Mouse (Mus musculus): ENCODE measurements around the gene Cd99l2. TPM values are rescaled to one million over a fixed set of nuclear protein-coding genes. Genes with fewer than 3 reads are reported as not detected.

Cd99l2 gene
- total and polyA plus RNA-seq, 3 experiments = 3.7 to 22.2 (median 16.1) TPM

- ATAC-seq (ENCODE audit: extremely low read depth, insufficient number of reproducible peaks, low FRiP score, poor library complexity, severe bottlenecking) = peak; percentile 42
- H3K9me3 ChIP-seq (replicated peaks) = no peaks in the 10 kb centered on the region
- H3K4me1 ChIP-seq (ENCODE audit: insufficient read depth, low read depth, low read length) = peaks cover 33% of the 10 kb centered on the region
- TF ChIP-seq GATA1 (IDR thresholded peaks at IDR 0.05; ENCODE audit: borderline replicate concordance, low read length) (no peak), GATA2 (IDR thresholded peaks at IDR 0.05; ENCODE audit: borderline replicate concordance, low read depth, low read length) (no peak), TAL1 (conservative IDR thresholded peaks at IDR 0.05; ENCODE audit: low read depth, low read length) (peak; percentile 23; the same call in 1 of the 2 replicates)
- DNase-seq (ENCODE audit: low spot score) = no peak
- no peak overlapping the region for H3K4me3 ChIP-seq (ENCODE audit: low read depth, low read length)
- no peaks in the 10 kb centered on the region for H3K27me3 ChIP-seq (ENCODE audit: insufficient read depth, low read length)
- peaks cover 50% of the 10 kb centered on the region for H3K36me3 ChIP-seq (replicated peaks)
Observed at GRCm38 (mm10) chrX:71427491-71427890, 65.2 kb downstream of the Cd99l2 start.

GRCm38 (mm10) chrX:71425746-71426519 lies 66.7 kb downstream of the Cd99l2 start:
- TF ChIP-seq CTCF (IDR thresholded peaks at IDR 0.05; ENCODE audit: low read depth, low read length) = 0 out of 2 replicates have a peak, but pooled peaks have one; percentile 22
- no peak for TF ChIP-seq GATA1 (IDR thresholded peaks at IDR 0.05; ENCODE audit: borderline replicate concordance, low read length)
- peaks cover 27% of the 10 kb centered on the region for H3K4me1 ChIP-seq (ENCODE audit: insufficient read depth, low read depth, low read length)
- H3K36me3 ChIP-seq (replicated peaks) = peaks cover 65% of the 10 kb centered on the region
- peak; percentile 6 for DNase-seq (ENCODE audit: low spot score)
- H3K4me3 ChIP-seq (ENCODE audit: low read depth, low read length) = no peak overlapping the region
- no peaks in the 10 kb centered on the region for H3K27me3 ChIP-seq (ENCODE audit: insufficient read depth, low read length)
- no peaks in the 10 kb centered on the region for H3K9me3 ChIP-seq (replicated peaks)
- peak; percentile 51; the same call in 1 of the 2 replicates for ATAC-seq (ENCODE audit: extremely low read depth, insufficient number of reproducible peaks, low FRiP score, poor library complexity, severe bottlenecking)

GRCm38 (mm10) chrX:71424852-71425251 lies 67.8 kb downstream of the Cd99l2 start:
- H3K36me3 ChIP-seq (replicated peaks) = peaks cover 74% of the 10 kb centered on the region

GRCm38 (mm10) chrX:71413616-71414015 lies 79.0 kb downstream of the Cd99l2 start:
- Histone ChIP-seq H3K4me3 (ENCODE audit: low read depth, low read length) (no peak overlapping the region), H3K4me1 (ENCODE audit: insufficient read depth, low read depth, low read length) (no peaks in the 10 kb centered on the region), H3K27me3 (ENCODE audit: insufficient read depth, low read length) (no peaks in the 10 kb centered on the region), H3K9me3 (replicated peaks) (no peaks in the 10 kb centered on the region), H3K36me3 (replicated peaks) (peaks cover 61% of the 10 kb centered on the region)
- TF ChIP-seq TAL1 (conservative IDR thresholded peaks at IDR 0.05; ENCODE audit: low read depth, low read length) (no peak), POLR2AphosphoS5 (IDR thresholded peaks at IDR 0.05; ENCODE audit: insufficient replicate concordance, low read depth, low read length) (no peak), GATA2 (IDR thresholded peaks at IDR 0.05; ENCODE audit: borderline replicate concordance, low read depth, low read length) (no peak), GATA1 (IDR thresholded peaks at IDR 0.05; ENCODE audit: borderline replicate concordance, low read length) (no peak), CTCF (IDR thresholded peaks at IDR 0.05; ENCODE audit: low read depth, low read length) (no peak)
- DNase-seq (ENCODE audit: low spot score) (no peak), ATAC-seq (ENCODE audit: extremely low read depth, insufficient number of reproducible peaks, low FRiP score, poor library complexity, severe bottlenecking) (no peak)

More at GRCm38 (mm10) chrX:71424852-71425251, 67.8 kb downstream of the Cd99l2 start:
- Histone ChIP-seq H3K4me1 (ENCODE audit: insufficient read depth, low read depth, low read length) (peaks cover 18% of the 10 kb centered on the region), H3K9me3 (replicated peaks) (no peaks in the 10 kb centered on the region), H3K27me3 (ENCODE audit: insufficient read depth, low read length) (no peaks in the 10 kb centered on the region), H3K4me3 (ENCODE audit: low read depth, low read length) (no peak overlapping the region)
- ATAC-seq (ENCODE audit: extremely low read depth, insufficient number of reproducible peaks, low FRiP score, poor library complexity, severe bottlenecking) (no peak), DNase-seq (ENCODE audit: low spot score) (no peak)
- TF ChIP-seq GATA1 (IDR thresholded peaks at IDR 0.05; ENCODE audit: borderline replicate concordance, low read length) (no peak), GATA2 (IDR thresholded peaks at IDR 0.05; ENCODE audit: borderline replicate concordance, low read depth, low read length) (no peak), POLR2AphosphoS5 (IDR thresholded peaks at IDR 0.05; ENCODE audit: insufficient replicate concordance, low read depth, low read length) (no peak), TAL1 (conservative IDR thresholded peaks at IDR 0.05; ENCODE audit: low read depth, low read length) (no peak), CTCF (IDR thresholded peaks at IDR 0.05; ENCODE audit: low read depth, low read length) (no peak)

GRCm38 (mm10) chrX:71412776-71413175 lies 79.9 kb downstream of the Cd99l2 start:
- no peak for DNase-seq (ENCODE audit: low spot score)
- no peak overlapping the region for H3K4me3 ChIP-seq (ENCODE audit: low read depth, low read length)
- peaks cover 58% of the 10 kb centered on the region for H3K36me3 ChIP-seq (replicated peaks)
- H3K4me1 ChIP-seq (ENCODE audit: insufficient read depth, low read depth, low read length) = no peaks in the 10 kb centered on the region
- no peaks in the 10 kb centered on the region for H3K9me3 ChIP-seq (replicated peaks)
- no peaks in the 10 kb centered on the region for H3K27me3 ChIP-seq (ENCODE audit: insufficient read depth, low read length)
- ATAC-seq (ENCODE audit: extremely low read depth, insufficient number of reproducible peaks, low FRiP score, poor library complexity, severe bottlenecking) = no peak
- no peak for TF ChIP-seq GATA1 (IDR thresholded peaks at IDR 0.05; ENCODE audit: borderline replicate concordance, low read length)
- TF ChIP-seq TAL1 (conservative IDR thresholded peaks at IDR 0.05; ENCODE audit: low read depth, low read length) = no peak
- no peak for TF ChIP-seq POLR2AphosphoS5 (IDR thresholded peaks at IDR 0.05; ENCODE audit: insufficient replicate concordance, low read depth, low read length)
- no peak for TF ChIP-seq GATA2 (IDR thresholded peaks at IDR 0.05; ENCODE audit: borderline replicate concordance, low read depth, low read length)
- TF ChIP-seq CTCF (IDR thresholded peaks at IDR 0.05; ENCODE audit: low read depth, low read length) = no peak

GRCm38 (mm10) chrX:71408386-71408785 lies 84.3 kb downstream of the Cd99l2 start:
- no peaks in the 10 kb centered on the region for H3K4me1 ChIP-seq (ENCODE audit: insufficient read depth, low read depth, low read length)
- no peak for TF ChIP-seq TAL1 (conservative IDR thresholded peaks at IDR 0.05; ENCODE audit: low read depth, low read length)
- TF ChIP-seq GATA2 (IDR thresholded peaks at IDR 0.05; ENCODE audit: borderline replicate concordance, low read depth, low read length) = no peak
- TF ChIP-seq CTCF (IDR thresholded peaks at IDR 0.05; ENCODE audit: low read depth, low read length) = no peak
- TF ChIP-seq POLR2AphosphoS5 (IDR thresholded peaks at IDR 0.05; ENCODE audit: insufficient replicate concordance, low read depth, low read length) = no peak
- TF ChIP-seq GATA1 (IDR thresholded peaks at IDR 0.05; ENCODE audit: borderline replicate concordance, low read length) = no peak
- ATAC-seq (ENCODE audit: extremely low read depth, insufficient number of reproducible peaks, low FRiP score, poor library complexity, severe bottlenecking) (no peak), DNase-seq (ENCODE audit: low spot score) (no peak)
- no peaks in the 10 kb centered on the region for H3K27me3 ChIP-seq (ENCODE audit: insufficient read depth, low read length)
- no peaks in the 10 kb centered on the region for H3K9me3 ChIP-seq (replicated peaks)
- no peak overlapping the region for H3K4me3 ChIP-seq (ENCODE audit: low read depth, low read length)
- peaks cover 34% of the 10 kb centered on the region for H3K36me3 ChIP-seq (replicated peaks)
